Mouse (Mus musculus) liver, embryonic 14.5 days (tissue): ENCODE data around the gene Trpm4. TPM values are rescaled to one million over a fixed set of nuclear protein-coding genes. Genes with fewer than 3 reads are reported as not detected.

Experiments used
- ATAC-seq: fragments of 200-750 bp; cut with Nextera tagmentation; 2 replicates; pipeline ENCODE4 v1.8.0; 2017; ENCODE audit warnings: moderate number of reproducible peaks, mild to moderate bottlenecking, moderate library complexity; ENCODE audit not compliant: insufficient read depth
- DNase-seq, 3 experiments: peaks; one replicate each; pipeline ENCODE4 v3.0.0-alpha.2; 2012 to 2013; ENCODE audit warnings: low read depth in 3 of 3, low spot score in 3 of 3
- H3K27ac ChIP-seq: fragments of 300-500 bp; sonication (generic); 2 replicates; pipeline ENCODE4 v1.5.1; 2014; ENCODE audit warnings: moderate library complexity, mild to moderate bottlenecking, control low read depth, inconsistent platforms
- H3K27me3 ChIP-seq: fragments of 300-500 bp; sonication (generic); 2 replicates; pipeline ENCODE4 v1.6.1; 2014; ENCODE audit warnings: mild to moderate bottlenecking, low read length, moderate library complexity; ENCODE audit not compliant: control insufficient read depth, insufficient read depth
- H3K36me3 ChIP-seq: fragments of 300-500 bp; sonication (generic); replicated peaks from 2 replicates; pipeline ENCODE4 v1.6.1; 2014; ENCODE audit warnings: low read depth; ENCODE audit not compliant: control insufficient read depth, insufficient read depth
- H3K4me1 ChIP-seq, 2 experiments: fragments of 200-500 bp in 1 of 2; fragments of 300-500 bp in 1 of 2; sonication (generic) in 1 of 2; replicated peaks; 2 replicates each; pipeline ENCODE4 v1.6.1; 2012 to 2014; ENCODE audit warnings: antibody characterized with exemption in 1 of 2, inconsistent platforms in 1 of 2, low read length in 1 of 2; ENCODE audit not compliant: control insufficient read depth in 2 of 2, insufficient read depth in 2 of 2
- H3K4me2 ChIP-seq: fragments of 300-500 bp; sonication (generic); 2 replicates; pipeline ENCODE4 v1.6.1; 2014; ENCODE audit warnings: low read depth, mild to moderate bottlenecking, control low read depth, moderate library complexity
- H3K4me3 ChIP-seq, 2 experiments: fragments of 200-500 bp in 1 of 2; fragments of 300-500 bp in 1 of 2; sonication (generic) in 1 of 2; 2 replicates each; pipeline ENCODE4 v1.5.1; 2012 to 2014; ENCODE audit warnings: low read depth in 2 of 2, low read length in 2 of 2, mild to moderate bottlenecking in 2 of 2, control low read depth in 1 of 2, inconsistent platforms in 1 of 2, moderate library complexity in 1 of 2; ENCODE audit not compliant: insufficient read depth in 1 of 2
- H3K9ac ChIP-seq: fragments of 300-500 bp; sonication (generic); replicated peaks from 2 replicates; pipeline ENCODE4 v1.6.1; 2014; ENCODE audit warnings: mild to moderate bottlenecking, control low read depth, moderate library complexity
- H3K9me3 ChIP-seq: fragments of 300-500 bp; sonication (generic); 2 replicates; pipeline ENCODE4 v1.6.1; 2016; ENCODE audit warnings: low read length, mixed read lengths; ENCODE audit not compliant: control insufficient read depth
- CTCF ChIP-seq: IDR thresholded peaks from 2 replicates; pipeline ENCODE4 v1.5.1; 2016; ENCODE audit warnings: antibody characterized with exemption, low read depth, control low read depth
- EP300 ChIP-seq: IDR thresholded peaks from 2 replicates; pipeline ENCODE4 v1.6.1; 2016; ENCODE audit warnings: antibody characterized with exemption, low read depth
- WGBS: fragments of 180-500 bp; shearing (Covaris S2); extraction: QIAGEN DNeasy Blood & Tissue Kit; methylation state at CpG from one replicate; pipeline ENCODE4 v1.1.7; 2014; ENCODE audit not compliant: insufficient replicate concordance; 5-methylcytosine and 5-hydroxymethylcytosine counted together
- polyA plus RNA-seq, 2 experiments: library from polyadenylated mRNA; depleted of rRNA in 1 of 2; stranded (reverse) in 1 of 2; unstranded in 1 of 2; fragments of >200 nt; fragmentation: Nextera tagmentation in 1 of 2; extraction: Ambion mirVana in 1 of 2; gene quantifications; 2 replicates each; pipeline versions ENCODE4 v1.2.1 to v1.2.3; 2012 to 2014

The Trpm4 gene
- polyA plus RNA-seq, 2 experiments = 0.60 to 0.87 TPM

GRCm38 (mm10) chr7:45304869-45305268 is 28.7 kb downstream of the Trpm4 start:
- Histone ChIP-seq H3K9me3 (no peaks in the 10 kb centered on the region), H3K4me2 (no peak overlapping the region), H3K4me3 (no peak overlapping the region), H3K9ac (no peak overlapping the region), H3K27me3 (no peaks in the 10 kb centered on the region; the same call in 1 of the 2 replicates), H3K36me3 (no peaks in the 10 kb centered on the region), H3K27ac (no peak overlapping the region), H3K4me1 (no peaks in the 10 kb centered on the region)
- TF ChIP-seq CTCF (no peak), EP300 (no peak)
- no peak for DNase-seq
- 27% methylated on average over 11 of the region's 13 CpGs for WGBS
- no peak for ATAC-seq

- Histone ChIP-seq H3K9ac (no peak overlapping the region), H3K4me3 (no peak overlapping the region), H3K4me1 (no peaks in the 10 kb centered on the region), H3K36me3 (no peaks in the 10 kb centered on the region), H3K4me2 (no peak overlapping the region), H3K9me3 (no peaks in the 10 kb centered on the region), H3K27ac (no peak overlapping the region), H3K27me3 (no peaks in the 10 kb centered on the region; the same call in 1 of the 2 replicates)
- no peak for TF ChIP-seq EP300
- TF ChIP-seq CTCF = no peak
- ATAC-seq (no peak), DNase-seq (no peak)
- WGBS = 66% methylated on average over 8 of the region's 8 CpGs
Observed at GRCm38 (mm10) chr7:45302626-45303025, 31.0 kb downstream of the Trpm4 start.

GRCm38 (mm10) chr7:45300270-45300669 is 33.3 kb downstream of the Trpm4 start:
- H3K4me2 ChIP-seq = no peak overlapping the region
- H3K27ac ChIP-seq = no peak overlapping the region
- 16% methylated on average over 6 of the region's 6 CpGs for WGBS
- no peaks in the 10 kb centered on the region for H3K9me3 ChIP-seq
- TF ChIP-seq EP300 = no peak
- peak; percentile 64 for TF ChIP-seq CTCF
- no peak for ATAC-seq
- no peaks in the 10 kb centered on the region for H3K4me1 ChIP-seq
- DNase-seq = peak in 1 of 3 experiments; percentile 17
- no peak overlapping the region for H3K9ac ChIP-seq
- no peaks in the 10 kb centered on the region; the same call in 1 of the 2 replicates for H3K27me3 ChIP-seq
- H3K36me3 ChIP-seq = no peaks in the 10 kb centered on the region
- no peak overlapping the region for H3K4me3 ChIP-seq

GRCm38 (mm10) chr7:45299752-45300151 is 33.8 kb downstream of the Trpm4 start:
- TF ChIP-seq CTCF = peak; percentile 73
- no peak for TF ChIP-seq EP300
- Histone ChIP-seq H3K27me3 (no peaks in the 10 kb centered on the region; the same call in 1 of the 2 replicates), H3K4me2 (no peak overlapping the region), H3K27ac (no peak overlapping the region), H3K9me3 (no peaks in the 10 kb centered on the region), H3K36me3 (no peaks in the 10 kb centered on the region), H3K4me3 (no peak overlapping the region), H3K4me1 (no peaks in the 10 kb centered on the region), H3K9ac (no peak overlapping the region)
- ATAC-seq = no peak
- DNase-seq = peak; percentile 17 to 27 (median 24)
- WGBS = 7% methylated on average over 5 of the region's 5 CpGs

GRCm38 (mm10) chr7:45297563-45297962 is 36.0 kb downstream of the Trpm4 start:
- H3K36me3 ChIP-seq = no peaks in the 10 kb centered on the region
- no peaks in the 10 kb centered on the region; the same call in 1 of the 2 replicates for H3K27me3 ChIP-seq
- no peak for ATAC-seq
- no peak overlapping the region for H3K4me2 ChIP-seq
- no peak for DNase-seq
- WGBS = 47% methylated on average over 3 of the region's 3 CpGs
- H3K9me3 ChIP-seq = no peaks in the 10 kb centered on the region
- no peak overlapping the region for H3K9ac ChIP-seq
- TF ChIP-seq EP300 (no peak), CTCF (no peak)
- no peaks in the 10 kb centered on the region for H3K4me1 ChIP-seq
- H3K4me3 ChIP-seq = no peak overlapping the region
- H3K27ac ChIP-seq = no peak overlapping the region
